Mouse (Mus musculus) intestine, embryonic 16.5 days (tissue): ENCODE measurements around the gene Rcl1. TPM values are rescaled to one million over a fixed set of nuclear protein-coding genes. Genes with fewer than 3 reads are reported as not detected.

Experiments
- ATAC-seq: fragments of 200-750 bp; cut with Nextera tagmentation; 2 replicates; pipeline ENCODE4 v1.8.0; 2017; ENCODE audit warnings: moderate TSS enrichment, moderate library complexity
- H3K27ac ChIP-seq: fragments of 300-500 bp; sonication (generic); 2 replicates; pipeline ENCODE4 v1.5.1; 2014; ENCODE audit warnings: mild to moderate bottlenecking, low read length
- H3K27me3 ChIP-seq: fragments of 300-500 bp; sonication (generic); replicated peaks from 2 replicates; pipeline ENCODE4 v1.6.1; 2014; ENCODE audit warnings: low read length, control low read depth, mixed read lengths; ENCODE audit not compliant: control insufficient read depth, insufficient read depth
- H3K36me3 ChIP-seq: fragments of 300-500 bp; sonication (generic); 2 replicates; pipeline ENCODE4 v1.6.1; 2014; ENCODE audit warnings: low read length, control low read depth; ENCODE audit not compliant: control insufficient read depth, insufficient read depth
- H3K4me1 ChIP-seq: fragments of 300-500 bp; sonication (generic); 2 replicates; pipeline ENCODE4 v1.6.1; 2014; ENCODE audit warnings: low read length, control low read depth, mixed read lengths; ENCODE audit not compliant: control insufficient read depth, insufficient read depth
- H3K4me2 ChIP-seq: fragments of 300-500 bp; sonication (generic); 2 replicates; pipeline ENCODE4 v1.6.1; 2014; ENCODE audit warnings: low read depth, low read length, control low read depth
- H3K4me3 ChIP-seq: fragments of 300-500 bp; sonication (generic); 2 replicates; pipeline ENCODE4 v1.5.1; 2014; ENCODE audit warnings: mild to moderate bottlenecking, low read length
- H3K9ac ChIP-seq: fragments of 300-500 bp; sonication (generic); 2 replicates; pipeline ENCODE4 v1.6.1; 2014; ENCODE audit warnings: low read depth, low read length
- H3K9me3 ChIP-seq: fragments of 300-500 bp; sonication (generic); 2 replicates; pipeline ENCODE4 v1.6.1; 2016; ENCODE audit warnings: low read length, control low read depth; ENCODE audit not compliant: control insufficient read depth
- WGBS: fragments of 180-500 bp; shearing (Covaris S2); extraction: QIAGEN DNeasy Blood & Tissue Kit; methylation state at CpG from one replicate; pipeline ENCODE4 v1.1.7; 2014; 5-methylcytosine and 5-hydroxymethylcytosine counted together
- polyA plus RNA-seq: library from polyadenylated mRNA; unstranded; fragments of >200 nt; fragmentation: Nextera tagmentation; extraction: Ambion mirVana; gene quantifications from 2 replicates; pipeline ENCODE4 v1.2.1, GENCODE M21; 2015

The Rcl1 gene
- polyA plus RNA-seq, 1 experiment from 2014 or later: 62.0 TPM

- no peak for ATAC-seq
Observed at GRCm38 (mm10) chr19:29121394-29121793, 20.2 kb downstream of the Rcl1 start.

GRCm38 (mm10) chr19:29124886-29125585 lies 23.9 kb downstream of the Rcl1 start:
- 75% methylated on average over 13 of the region's 13 CpGs for WGBS
- no peak for ATAC-seq

More at GRCm38 (mm10) chr19:29121394-29121793, 20.2 kb downstream of the Rcl1 start:
- no peak overlapping the region for H3K4me3 ChIP-seq
- H3K36me3 ChIP-seq: 0 out of 2 replicates have a peak, but pooled peaks cover 3% of the 10 kb centered on the region
- no peak overlapping the region for H3K27ac ChIP-seq
- H3K9ac ChIP-seq: no peak overlapping the region
- H3K9me3 ChIP-seq: no peaks in the 10 kb centered on the region
- H3K27me3 ChIP-seq: no peaks in the 10 kb centered on the region
- no peak overlapping the region for H3K4me2 ChIP-seq
- H3K4me1 ChIP-seq: no peaks in the 10 kb centered on the region
- 78% methylated on average over 9 of the region's 9 CpGs for WGBS

GRCm38 (mm10) chr19:29126347-29127015 lies 25.3 kb downstream of the Rcl1 start:
- no peak overlapping the region for H3K4me2 ChIP-seq
- no peaks in the 10 kb centered on the region for H3K27me3 ChIP-seq
- no peak for ATAC-seq
- 0 out of 2 replicates have a peak, but pooled peaks cover 9% of the 10 kb centered on the region for H3K36me3 ChIP-seq
- no peaks in the 10 kb centered on the region for H3K4me1 ChIP-seq
- no peak overlapping the region for H3K4me3 ChIP-seq
- H3K9me3 ChIP-seq: no peaks in the 10 kb centered on the region
- H3K9ac ChIP-seq: no peak overlapping the region
- no peak overlapping the region for H3K27ac ChIP-seq
- 90% methylated on average over 12 of the region's 12 CpGs for WGBS

More at GRCm38 (mm10) chr19:29124886-29125585, 23.9 kb downstream of the Rcl1 start:
- no peak overlapping the region for H3K4me3 ChIP-seq
- H3K27me3 ChIP-seq: no peaks in the 10 kb centered on the region
- H3K9ac ChIP-seq: no peak overlapping the region
- no peaks in the 10 kb centered on the region for H3K36me3 ChIP-seq
- no peaks in the 10 kb centered on the region for H3K4me1 ChIP-seq
- H3K27ac ChIP-seq: no peak overlapping the region
- no peak overlapping the region for H3K4me2 ChIP-seq
- H3K9me3 ChIP-seq: no peaks in the 10 kb centered on the region

GRCm38 (mm10) chr19:29127331-29127730 lies 26.2 kb downstream of the Rcl1 start:
- Histone ChIP-seq H3K4me2 (no peak overlapping the region), H3K9ac (no peak overlapping the region), H3K36me3 (0 out of 2 replicates have a peak, but pooled peaks cover 11% of the 10 kb centered on the region), H3K9me3 (no peaks in the 10 kb centered on the region), H3K4me1 (no peaks in the 10 kb centered on the region), H3K4me3 (no peak overlapping the region), H3K27me3 (no peaks in the 10 kb centered on the region), H3K27ac (no peak overlapping the region)
- ATAC-seq: no peak
- WGBS: 75% methylated on average over 6 of the region's 6 CpGs

- ATAC-seq: no peak
Observed at GRCm38 (mm10) chr19:29128217-29128616, 27.0 kb downstream of the Rcl1 start.

GRCm38 (mm10) chr19:29129551-29129950 lies 28.4 kb downstream of the Rcl1 start:
- no peak overlapping the region for H3K4me2 ChIP-seq
- H3K4me3 ChIP-seq: no peak overlapping the region
- 91% methylated on average over 5 of the region's 5 CpGs for WGBS
- no peak for ATAC-seq
- no peaks in the 10 kb centered on the region for H3K4me1 ChIP-seq
- H3K9me3 ChIP-seq: no peaks in the 10 kb centered on the region
- 0 out of 2 replicates have a peak, but pooled peaks cover 11% of the 10 kb centered on the region for H3K36me3 ChIP-seq
- H3K9ac ChIP-seq: no peak overlapping the region
- no peak overlapping the region for H3K27ac ChIP-seq
- no peaks in the 10 kb centered on the region for H3K27me3 ChIP-seq

More at GRCm38 (mm10) chr19:29128217-29128616, 27.0 kb downstream of the Rcl1 start:
- no peaks in the 10 kb centered on the region for H3K4me1 ChIP-seq
- 0 out of 2 replicates have a peak, but pooled peaks cover 11% of the 10 kb centered on the region for H3K36me3 ChIP-seq
- H3K27me3 ChIP-seq: no peaks in the 10 kb centered on the region
- no peak overlapping the region for H3K4me2 ChIP-seq
- H3K9ac ChIP-seq: no peak overlapping the region
- WGBS: 51% methylated on average over 6 of the region's 6 CpGs
- no peak overlapping the region for H3K27ac ChIP-seq
- H3K4me3 ChIP-seq: no peak overlapping the region
- no peaks in the 10 kb centered on the region for H3K9me3 ChIP-seq

- Histone ChIP-seq H3K27me3 (no peaks in the 10 kb centered on the region), H3K4me3 (no peak overlapping the region), H3K4me2 (no peak overlapping the region), H3K36me3 (0 out of 2 replicates have a peak, but pooled peaks cover 11% of the 10 kb centered on the region), H3K4me1 (no peaks in the 10 kb centered on the region), H3K27ac (no peak overlapping the region), H3K9ac (no peak overlapping the region), H3K9me3 (no peaks in the 10 kb centered on the region)
- 81% methylated on average over 4 of the region's 4 CpGs for WGBS
- no peak for ATAC-seq
Observed at GRCm38 (mm10) chr19:29131171-29131570, 30.0 kb downstream of the Rcl1 start.

- no peak overlapping the region for H3K4me2 ChIP-seq
- WGBS: 85% methylated on average over 11 of the region's 11 CpGs
- peaks cover 11% of the 10 kb centered on the region; the same call in 1 of the 2 replicates for H3K36me3 ChIP-seq
- H3K27me3 ChIP-seq: no peaks in the 10 kb centered on the region
- H3K4me1 ChIP-seq: no peaks in the 10 kb centered on the region
- H3K9ac ChIP-seq: no peak overlapping the region
- no peak overlapping the region for H3K4me3 ChIP-seq
- H3K27ac ChIP-seq: no peak overlapping the region
- ATAC-seq: no peak
- no peaks in the 10 kb centered on the region for H3K9me3 ChIP-seq
Observed at GRCm38 (mm10) chr19:29134293-29134692, 33.1 kb downstream of the Rcl1 start.

GRCm38 (mm10) chr19:29135172-29135736 lies 34.1 kb downstream of the Rcl1 start:
- Histone ChIP-seq H3K9me3 (no peaks in the 10 kb centered on the region), H3K36me3 (peaks cover 9% of the 10 kb centered on the region; the same call in 1 of the 2 replicates), H3K9ac (no peak overlapping the region), H3K4me3 (no peak overlapping the region), H3K4me1 (no peaks in the 10 kb centered on the region), H3K4me2 (no peak overlapping the region), H3K27ac (no peak overlapping the region), H3K27me3 (no peaks in the 10 kb centered on the region)
- 91% methylated on average over 11 of the region's 11 CpGs for WGBS
- no peak for ATAC-seq
